Mouse (Mus musculus): ENCODE measurements around the gene Pole2.

DNA sequence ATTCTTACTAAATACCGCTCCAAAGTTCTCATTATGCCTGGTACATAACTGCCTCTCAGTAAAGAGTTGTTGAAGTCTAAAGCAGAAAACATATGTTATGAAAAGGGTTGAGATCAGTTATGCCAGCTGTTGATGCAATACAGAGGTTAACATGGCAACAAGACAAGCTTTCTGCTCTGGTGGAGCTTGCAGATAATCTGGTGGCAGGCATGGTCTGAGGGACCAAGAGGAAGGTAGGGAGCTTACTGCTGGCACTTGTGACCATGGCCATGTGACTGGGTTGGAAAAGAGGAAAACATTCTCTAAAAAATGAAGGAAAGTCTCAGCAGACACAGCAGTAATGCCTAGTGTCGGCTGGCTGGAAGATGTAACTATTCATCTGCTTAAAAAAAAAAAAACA is 56.7 kb downstream of the Pole2 start:
- TF ChIP-seq CTCF (IDR thresholded peaks at IDR 0.05; ENCODE audit: extremely low read depth, insufficient read length, insufficient replicate concordance, low read depth, low read length) (no peak), POLR2A (IDR thresholded peaks at IDR 0.05; ENCODE audit: low read depth, low read length) (no peak)
